Mouse (Mus musculus) left cerebral cortex, adult 2 months (tissue): ENCODE measurements around the gene Lamc2. TPM values are rescaled to one million over a fixed set of nuclear protein-coding genes. Genes with fewer than 3 reads are reported as not detected.

Experiments
- DNase-seq, 2 experiments: peaks; one replicate each; pipeline ENCODE4 v3.0.0; 2021 to 2022; ENCODE audit warnings: low spot score in 2 of 2, mixed read lengths in 1 of 2; ENCODE audit errors: extremely low spot score in 1 of 2
- H3K27ac ChIP-seq: fragments of 200-600 bp; 2 replicates; pipeline ENCODE4 v1.8.1; 2022
- H3K4me3 ChIP-seq: fragments of 200-600 bp; 2 replicates; pipeline ENCODE4 v1.8.1; 2022
- CTCF ChIP-seq: fragments of 200-600 bp; IDR thresholded peaks from 2 replicates; pipeline ENCODE4 v1.8.1; 2022; ENCODE audit warnings: antibody characterized with exemption, mild to moderate bottlenecking, moderate library complexity
- intact Hi-C: fragments of 180-260 bp; cut with DNase I; formaldehyde crosslinking; loops from one replicate; pipeline ENCODE4 v1.15.1; 2025
- total RNA-seq, 2 experiments: library from RNA; stranded (reverse); gene quantifications; 2 replicates each; pipeline ENCODE4 v1.2.3; 2021

Gene Lamc2
- total RNA-seq, 2 experiments from 2014 or later, result 12.1 to 12.5 TPM

DNA sequence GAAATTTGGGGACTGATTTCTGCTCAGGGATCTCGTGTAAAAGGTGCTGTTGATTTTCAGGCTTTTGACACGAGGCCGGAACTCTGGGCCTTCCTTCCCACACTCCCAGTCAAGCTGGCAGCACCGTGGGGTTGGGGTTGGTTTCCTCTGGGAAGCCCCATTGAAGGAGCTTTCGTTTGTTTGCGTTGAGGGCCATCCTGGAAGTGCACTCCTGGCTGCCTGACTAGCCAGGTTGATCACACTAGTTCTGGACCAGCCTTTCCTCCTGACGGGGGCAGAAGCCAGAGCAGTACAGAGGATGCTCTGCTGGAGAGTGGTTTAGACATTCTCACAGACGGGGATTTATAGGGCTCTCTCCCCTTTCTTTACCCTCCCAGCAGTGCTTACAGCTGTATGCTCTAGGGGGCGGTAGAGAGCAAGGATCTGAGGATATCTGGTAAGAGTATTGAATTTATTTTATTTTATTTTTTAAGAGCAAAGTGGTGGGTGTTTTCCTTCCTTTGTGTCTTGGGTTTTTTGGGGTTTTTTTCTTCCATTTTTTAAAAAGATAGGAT is 84.8 kb downstream of the Lamc2 start:
- H3K4me3 ChIP-seq, result no peak overlapping the region
- DNase-seq, result peak; percentile 40 to 60
- no peak overlapping the region for H3K27ac ChIP-seq
- intact Hi-C loops, result loop anchor here (2.0 to 5.0 kb wide), 2 partner anchors 126 to 285 kb away; no protein-coding TSS in a partner anchor
- TF ChIP-seq CTCF, result peak; percentile 90

- no peak for DNase-seq
- H3K27ac ChIP-seq, result no peak overlapping the region
- H3K4me3 ChIP-seq, result no peak overlapping the region
- no peak for TF ChIP-seq CTCF
- intact Hi-C loops, result loop anchor here (2.0 to 5.0 kb wide), 2 partner anchors 126 to 286 kb away; no protein-coding TSS in a partner anchor
Observed at GRCm38 (mm10) chr1:153100912-153101311, 85.3 kb downstream of the Lamc2 start.

DNA sequence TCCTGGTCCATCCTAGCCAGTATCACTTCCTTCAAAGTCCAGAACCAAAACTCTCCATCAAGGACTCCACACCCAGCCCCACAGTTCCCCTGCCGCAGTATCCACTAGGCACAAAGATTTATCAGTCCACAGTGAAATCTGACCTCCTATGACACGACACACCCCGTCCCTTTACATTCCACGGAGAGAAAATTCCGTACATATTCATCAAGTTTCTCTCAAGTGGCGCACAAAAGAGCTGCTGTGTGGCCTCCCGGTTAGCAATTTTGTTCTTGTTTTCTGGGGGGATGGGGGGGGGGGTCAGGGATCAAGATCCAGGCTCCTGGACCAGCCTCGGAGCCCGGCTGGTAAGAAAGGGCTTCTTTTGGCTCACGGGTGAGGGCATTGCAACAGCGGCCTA is 87.7 kb downstream of the Lamc2 start:
- TF ChIP-seq CTCF, result no peak
- no peak overlapping the region for H3K4me3 ChIP-seq
- intact Hi-C loops, result no loop called here
- H3K27ac ChIP-seq, result no peak overlapping the region
- no peak for DNase-seq

DNA sequence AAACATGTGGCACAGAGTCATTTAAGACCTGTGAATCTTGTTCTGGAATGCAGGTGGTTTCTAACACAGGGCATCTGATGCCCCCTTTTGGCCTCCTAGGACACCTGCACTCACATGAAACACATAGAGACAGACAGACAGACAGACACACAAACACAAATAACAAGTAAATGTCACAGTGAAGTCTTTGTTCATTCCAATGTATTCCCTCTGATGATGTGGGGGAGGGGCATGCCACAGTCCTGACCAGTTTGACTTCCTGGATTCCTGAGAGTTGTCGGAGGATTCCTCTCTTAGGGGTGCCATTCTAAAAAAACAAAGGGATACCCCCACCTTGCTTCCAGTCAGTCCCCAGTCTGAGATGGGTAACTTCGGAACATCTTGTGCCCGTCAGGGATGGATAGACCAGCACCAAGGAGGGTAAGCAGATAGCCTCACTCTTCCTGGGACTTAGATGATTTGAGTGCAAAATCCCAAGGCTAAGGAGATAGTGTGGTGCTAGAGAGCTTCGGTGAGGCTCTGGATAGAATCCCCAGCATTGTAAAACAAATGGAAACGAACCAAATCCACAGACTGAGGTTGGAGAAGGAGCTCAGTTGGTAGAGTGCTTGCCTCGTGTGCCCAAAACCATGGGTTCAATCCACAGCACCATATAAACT is 89.1 kb downstream of the Lamc2 start:
- Histone ChIP-seq H3K27ac (no peak overlapping the region), H3K4me3 (no peak overlapping the region)
- TF ChIP-seq CTCF, result no peak; the same call in 1 of the 2 replicates
- DNase-seq, result no peak
- intact Hi-C loops, result no loop called here

GRCm38 (mm10) chr1:153095826-153096727 is 90.2 kb downstream of the Lamc2 start:
- no peak overlapping the region for H3K27ac ChIP-seq
- intact Hi-C loops, result no loop called here
- no peak for TF ChIP-seq CTCF
- no peak for DNase-seq
- H3K4me3 ChIP-seq, result no peak overlapping the region

- no peak for DNase-seq
- Histone ChIP-seq H3K27ac (no peak overlapping the region), H3K4me3 (no peak overlapping the region)
- TF ChIP-seq CTCF, result no peak
- intact Hi-C loops, result no loop called here
Observed at GRCm38 (mm10) chr1:153095328-153095727, 90.9 kb downstream of the Lamc2 start.

GRCm38 (mm10) chr1:153094226-153095076 is 91.8 kb downstream of the Lamc2 start:
- Histone ChIP-seq H3K4me3 (no peak overlapping the region), H3K27ac (no peak overlapping the region)
- intact Hi-C loops, result loop anchor here (5.0 kb wide), 3 partner anchors 142 to 317 kb away; partner anchors contain the start of genes Nmnat2 and Smg7
- no peak for TF ChIP-seq CTCF
- DNase-seq, result no peak

DNA sequence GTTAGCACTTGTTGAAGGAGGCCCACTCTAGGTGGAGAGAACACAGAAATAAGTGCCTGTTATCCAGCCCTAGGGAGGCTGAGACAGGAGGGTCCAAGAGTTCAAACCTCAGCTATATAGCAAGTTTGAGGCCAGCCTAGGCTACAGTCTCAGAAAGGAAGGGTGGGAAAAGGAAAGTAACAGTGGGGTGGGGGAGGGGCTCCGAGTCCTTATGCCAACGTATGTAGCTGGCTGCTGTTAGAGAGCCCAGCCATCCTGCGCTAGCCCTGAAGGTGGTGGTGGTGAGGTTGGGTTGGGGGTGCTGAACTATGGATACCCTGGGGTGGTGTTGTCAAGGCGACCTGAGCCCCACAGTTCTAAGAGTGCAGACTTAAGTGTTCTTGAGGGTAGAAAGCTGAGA is 92.7 kb downstream of the Lamc2 start:
- intact Hi-C loops, result loop anchor here (5.0 kb wide), 3 partner anchors 141 to 316 kb away; partner anchors contain the start of genes Nmnat2 and Smg7
- no peak for DNase-seq
- H3K27ac ChIP-seq, result no peak overlapping the region
- no peak for TF ChIP-seq CTCF
- H3K4me3 ChIP-seq, result no peak overlapping the region

DNA sequence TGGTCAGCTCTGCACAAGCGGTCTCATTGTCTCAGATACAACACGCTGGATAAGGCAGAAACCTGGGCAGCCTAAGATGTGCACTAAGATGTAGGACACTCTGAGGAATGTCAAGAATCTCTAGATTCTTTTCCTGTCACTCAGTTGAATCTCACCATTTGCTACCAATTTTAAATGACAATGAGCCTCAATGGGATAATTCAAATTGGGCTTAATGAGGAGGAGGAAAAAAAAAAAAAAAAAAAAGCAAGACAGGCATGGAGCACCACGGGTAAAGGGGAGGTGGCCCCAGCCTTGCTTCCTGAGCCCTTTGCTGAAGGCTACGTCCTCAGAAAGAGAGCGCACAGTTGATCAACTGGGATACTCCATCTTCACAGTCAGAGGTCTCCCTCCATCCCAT is 93.1 kb downstream of the Lamc2 start:
- Histone ChIP-seq H3K27ac (no peak overlapping the region), H3K4me3 (no peak overlapping the region)
- intact Hi-C loops, result loop anchor here (5.0 kb wide), 3 partner anchors 141 to 316 kb away; partner anchors contain the start of genes Nmnat2 and Smg7
- TF ChIP-seq CTCF, result no peak
- DNase-seq, result no peak

- TF ChIP-seq CTCF, result peak; percentile 63
- H3K27ac ChIP-seq, result no peak overlapping the region
- intact Hi-C loops, result loop anchor here (5.0 kb wide), 3 partner anchors 140 to 315 kb away; partner anchors contain the start of genes Nmnat2 and Smg7
- H3K4me3 ChIP-seq, result no peak overlapping the region
- DNase-seq, result peak; percentile 65 to 67
Observed at GRCm38 (mm10) chr1:153092237-153092975, 93.8 kb downstream of the Lamc2 start.
